Mouse (Mus musculus) kidney, adult 2 months (tissue): ENCODE results near the gene Lyar.

ENCODE experiments used
- CTCF ChIP-seq: fragments of 200-500 bp; conservative IDR thresholded peaks from 2 replicates; pipeline ENCODE4 v1.5.1; 2011; ENCODE audit warnings: low read depth, mild to moderate bottlenecking, control low read depth, low read length, moderate library complexity, mixed read lengths; ENCODE audit not compliant: insufficient read depth, insufficient read length
- POLR2A ChIP-seq: fragments of 200-500 bp; IDR thresholded peaks from one replicate; pipeline ENCODE4 v1.6.1; 2011; ENCODE audit warnings: low read depth, low read length, control low read depth

- TF ChIP-seq POLR2A (no peak), CTCF (no peak)
Measured at GRCm38 (mm10) chr5:38255195-38255594, 34.9 kb downstream of the Lyar start.
